Mouse (Mus musculus) urinary bladder, postnatal 14 days (tissue): ENCODE data around the gene Psmb2.

ENCODE experiments used
- DNase-seq: peaks from one replicate; pipeline ENCODE4 v3.0.0; 2021; ENCODE audit warnings: low spot score

Psmb2 gene

GRCm38 (mm10) chr4:126753268-126754230 is 76.1 kb downstream of the Psmb2 start, which contains the start of the genes Ncdn and AU040320:
Gene Ncdn, minus strand, starts transcription at chr4:126753438.
Gene AU040320, plus strand, starts transcription at chr4:126753544.
- DNase-seq = peak; percentile 96

- DNase-seq = no peak
These were observed 76.8 kb downstream of the Psmb2 start for GRCm38 (mm10) chr4:126754231-126754611.

GRCm38 (mm10) chr4:126754736-126755374 is 77.4 kb downstream of the Psmb2 start:
- DNase-seq = no peak

GRCm38 (mm10) chr4:126756766-126757165 is 79.3 kb downstream of the Psmb2 start:
- DNase-seq = peak; percentile 36

- no peak for DNase-seq
These were observed 80.9 kb downstream of the Psmb2 start for GRCm38 (mm10) chr4:126758299-126758698.
